Mouse (Mus musculus): Measurements from ENCODE around the gene Nrxn3. TPM values are rescaled to one million over a fixed set of nuclear protein-coding genes. Genes with fewer than 3 reads are reported as not detected.

The Nrxn3 gene
- polyA plus RNA-seq, 1 experiment from 2014 or later, result 29.2 TPM

GRCm38 (mm10) chr12:89181157-89181561 lies 458.5 kb downstream of the Nrxn3 start:
- H3K4me3 ChIP-seq (ENCODE audit: low read depth, low read length), result no peak overlapping the region
- no peak overlapping the region for H3K27ac ChIP-seq (ENCODE audit: low read depth, low read length)
- H3K9ac ChIP-seq (ENCODE audit: low read length), result no peak overlapping the region
- no peaks in the 10 kb centered on the region for H3K27me3 ChIP-seq (ENCODE audit: control insufficient read depth, insufficient read depth, low read length)
- H3K36me3 ChIP-seq (ENCODE audit: control insufficient read depth, insufficient read depth, low read length), result no peaks in the 10 kb centered on the region
- WGBS, result 34% methylated on average over 2 of the region's 2 CpGs
- no peak overlapping the region for H3K4me2 ChIP-seq (ENCODE audit: low read depth)
- H3K4me1 ChIP-seq (ENCODE audit: control insufficient read depth, insufficient read depth, low read length), result peaks cover 8% of the 10 kb centered on the region
- DNase-seq (ENCODE audit: low spot score) (peak; percentile 27), ATAC-seq (ENCODE audit: insufficient read depth, low FRiP score, low TSS enrichment) (no peak)
- no peaks in the 10 kb centered on the region for H3K9me3 ChIP-seq (ENCODE audit: control insufficient read depth, low read length)

- Histone ChIP-seq H3K4me2 (ENCODE audit: low read depth) (no peak overlapping the region), H3K4me1 (ENCODE audit: control insufficient read depth, insufficient read depth, low read length) (no peaks in the 10 kb centered on the region), H3K9me3 (ENCODE audit: control insufficient read depth, low read length) (no peaks in the 10 kb centered on the region), H3K9ac (ENCODE audit: low read length) (no peak overlapping the region), H3K36me3 (ENCODE audit: control insufficient read depth, insufficient read depth, low read length) (no peaks in the 10 kb centered on the region), H3K27ac (ENCODE audit: low read depth, low read length) (no peak overlapping the region), H3K27me3 (ENCODE audit: control insufficient read depth, insufficient read depth, low read length) (no peaks in the 10 kb centered on the region), H3K4me3 (ENCODE audit: low read depth, low read length) (no peak overlapping the region)
- DNase-seq (ENCODE audit: low spot score), result no peak
- no peak for ATAC-seq (ENCODE audit: insufficient read depth, low FRiP score, low TSS enrichment)
- 86% methylated on average over 10 of the region's 10 CpGs for WGBS
Observed at GRCm38 (mm10) chr12:89198764-89199525, 476.3 kb downstream of the Nrxn3 start.

DNA sequence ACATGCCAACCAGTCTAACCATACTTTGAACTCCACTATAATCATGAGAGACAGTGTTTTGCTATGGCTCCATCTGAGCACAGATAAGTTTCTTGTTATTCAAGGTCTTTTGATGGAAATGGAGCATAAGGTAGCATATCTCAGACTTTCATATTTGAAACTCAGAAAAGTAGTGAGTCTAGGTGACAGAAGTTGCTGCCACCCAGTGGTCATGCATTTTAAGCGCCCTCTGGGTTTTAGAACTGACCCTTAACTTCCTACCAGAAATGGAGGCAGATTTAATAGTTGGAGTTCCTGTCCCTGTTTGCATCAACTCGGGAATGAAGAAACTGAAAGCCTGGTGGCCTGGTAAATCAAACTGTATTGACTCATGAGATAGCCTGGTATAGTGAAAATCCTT lies 488.9 kb downstream of the Nrxn3 start:
- WGBS, result 49% methylated on average over 2 of the region's 2 CpGs
- no peaks in the 10 kb centered on the region for H3K27me3 ChIP-seq (ENCODE audit: control insufficient read depth, insufficient read depth, low read length)
- no peak for ATAC-seq (ENCODE audit: insufficient read depth, low FRiP score, low TSS enrichment)

DNA sequence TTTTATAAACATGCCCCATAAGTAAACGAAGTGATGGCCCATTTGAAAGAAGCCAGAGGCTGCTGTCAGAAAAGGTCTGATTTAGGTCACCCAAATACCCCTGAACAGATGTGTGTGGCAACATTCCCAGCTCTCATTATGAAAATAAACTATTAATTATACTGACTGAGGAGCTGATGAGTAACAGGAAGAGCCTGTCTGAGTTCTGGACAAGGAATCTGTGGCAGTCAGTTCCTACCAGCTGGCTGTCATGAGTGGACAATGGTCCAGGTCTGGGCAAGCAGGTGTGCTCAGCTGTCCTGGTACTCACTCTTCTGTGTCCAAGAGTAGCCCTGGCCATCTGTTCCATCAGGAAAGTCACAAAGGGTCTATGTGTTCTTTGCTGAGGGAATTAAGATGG lies 517.1 kb downstream of the Nrxn3 start:
- 52% methylated on average over 1 of the region's 1 CpGs for WGBS
- Histone ChIP-seq H3K27me3 (ENCODE audit: control insufficient read depth, insufficient read depth, low read length) (no peaks in the 10 kb centered on the region), H3K36me3 (ENCODE audit: control insufficient read depth, insufficient read depth, low read length) (no peaks in the 10 kb centered on the region), H3K4me3 (ENCODE audit: low read depth, low read length) (no peak overlapping the region), H3K9ac (ENCODE audit: low read length) (no peak overlapping the region), H3K9me3 (ENCODE audit: control insufficient read depth, low read length) (no peaks in the 10 kb centered on the region), H3K4me2 (ENCODE audit: low read depth) (no peak overlapping the region), H3K4me1 (ENCODE audit: control insufficient read depth, insufficient read depth, low read length) (no peaks in the 10 kb centered on the region), H3K27ac (ENCODE audit: low read depth, low read length) (no peak overlapping the region)
- no peak for ATAC-seq (ENCODE audit: insufficient read depth, low FRiP score, low TSS enrichment)
- DNase-seq (ENCODE audit: low spot score), result no peak

More for the DNA sequence above, 488.9 kb downstream of the Nrxn3 start:
- Histone ChIP-seq H3K4me2 (ENCODE audit: low read depth) (no peak overlapping the region), H3K9me3 (ENCODE audit: control insufficient read depth, low read length) (no peaks in the 10 kb centered on the region), H3K4me1 (ENCODE audit: control insufficient read depth, insufficient read depth, low read length) (no peaks in the 10 kb centered on the region), H3K4me3 (ENCODE audit: low read depth, low read length) (no peak overlapping the region), H3K36me3 (ENCODE audit: control insufficient read depth, insufficient read depth, low read length) (no peaks in the 10 kb centered on the region), H3K9ac (ENCODE audit: low read length) (no peak overlapping the region), H3K27ac (ENCODE audit: low read depth, low read length) (no peak overlapping the region)
- DNase-seq (ENCODE audit: low spot score), result no peak

- H3K9ac ChIP-seq (ENCODE audit: low read length), result no peak overlapping the region
- no peaks in the 10 kb centered on the region for H3K36me3 ChIP-seq (ENCODE audit: control insufficient read depth, insufficient read depth, low read length)
- no peaks in the 10 kb centered on the region for H3K4me1 ChIP-seq (ENCODE audit: control insufficient read depth, insufficient read depth, low read length)
- H3K27ac ChIP-seq (ENCODE audit: low read depth, low read length), result no peak overlapping the region
- ATAC-seq (ENCODE audit: insufficient read depth, low FRiP score, low TSS enrichment) (no peak), DNase-seq (ENCODE audit: low spot score) (no peak)
- H3K4me3 ChIP-seq (ENCODE audit: low read depth, low read length), result no peak overlapping the region
- no peak overlapping the region for H3K4me2 ChIP-seq (ENCODE audit: low read depth)
- no peaks in the 10 kb centered on the region for H3K27me3 ChIP-seq (ENCODE audit: control insufficient read depth, insufficient read depth, low read length)
- no peaks in the 10 kb centered on the region for H3K9me3 ChIP-seq (ENCODE audit: control insufficient read depth, low read length)
Observed at GRCm38 (mm10) chr12:89241554-89241953, 518.9 kb downstream of the Nrxn3 start.

- 60% methylated on average over 1 of the region's 1 CpGs for WGBS
- H3K4me2 ChIP-seq (ENCODE audit: low read depth), result no peak overlapping the region
- no peaks in the 10 kb centered on the region for H3K27me3 ChIP-seq (ENCODE audit: control insufficient read depth, insufficient read depth, low read length)
- H3K36me3 ChIP-seq (ENCODE audit: control insufficient read depth, insufficient read depth, low read length), result no peaks in the 10 kb centered on the region
- DNase-seq (ENCODE audit: low spot score), result no peak
- ATAC-seq (ENCODE audit: insufficient read depth, low FRiP score, low TSS enrichment), result no peak
- H3K9me3 ChIP-seq (ENCODE audit: control insufficient read depth, low read length), result no peaks in the 10 kb centered on the region
- H3K9ac ChIP-seq (ENCODE audit: low read length), result no peak overlapping the region
- no peaks in the 10 kb centered on the region for H3K4me1 ChIP-seq (ENCODE audit: control insufficient read depth, insufficient read depth, low read length)
- no peak overlapping the region for H3K4me3 ChIP-seq (ENCODE audit: low read depth, low read length)
- H3K27ac ChIP-seq (ENCODE audit: low read depth, low read length), result no peak overlapping the region
Observed at GRCm38 (mm10) chr12:89242476-89242875, 519.8 kb downstream of the Nrxn3 start.

DNA sequence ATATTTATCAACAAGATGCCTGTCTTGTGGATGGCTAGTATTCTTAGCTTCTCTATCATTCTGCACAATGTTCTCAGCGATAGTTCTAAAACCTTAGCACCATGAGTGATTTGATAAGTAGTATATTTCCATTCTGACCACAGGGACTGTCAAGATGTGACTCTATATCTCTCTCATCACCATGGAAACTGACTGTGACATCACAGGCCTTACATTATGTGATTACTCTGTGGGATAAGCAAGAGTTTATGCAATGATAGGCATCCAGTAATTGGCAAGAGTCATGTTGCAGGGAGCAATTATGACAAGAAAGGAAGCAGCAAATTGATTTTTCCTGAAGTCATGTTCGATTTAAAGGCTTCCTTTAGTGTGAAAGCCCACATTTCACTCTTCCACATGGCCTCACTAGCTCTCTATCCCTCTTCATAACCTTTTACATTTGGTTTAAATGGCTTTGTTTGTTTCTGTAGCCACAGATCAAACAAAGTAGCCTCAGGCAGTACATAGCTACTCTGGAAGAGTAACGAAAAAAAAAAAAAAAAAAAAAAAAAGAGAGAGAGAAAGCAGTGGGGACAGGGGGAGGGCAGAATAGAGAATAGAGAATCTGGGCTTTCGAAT lies 532.7 kb downstream of the Nrxn3 start:
- no peak for DNase-seq (ENCODE audit: low spot score)
- WGBS, result 76% methylated on average over 4 of the region's 4 CpGs
- no peak for ATAC-seq (ENCODE audit: insufficient read depth, low FRiP score, low TSS enrichment)

GRCm38 (mm10) chr12:89258879-89259278 lies 536.2 kb downstream of the Nrxn3 start:
- WGBS, result 91% methylated on average over 3 of the region's 3 CpGs
- no peaks in the 10 kb centered on the region for H3K27me3 ChIP-seq (ENCODE audit: control insufficient read depth, insufficient read depth, low read length)

More for the DNA sequence above, 532.7 kb downstream of the Nrxn3 start:
- Histone ChIP-seq H3K27me3 (ENCODE audit: control insufficient read depth, insufficient read depth, low read length) (no peaks in the 10 kb centered on the region), H3K4me3 (ENCODE audit: low read depth, low read length) (no peak overlapping the region), H3K4me1 (ENCODE audit: control insufficient read depth, insufficient read depth, low read length) (no peaks in the 10 kb centered on the region), H3K36me3 (ENCODE audit: control insufficient read depth, insufficient read depth, low read length) (no peaks in the 10 kb centered on the region), H3K9me3 (ENCODE audit: control insufficient read depth, low read length) (no peaks in the 10 kb centered on the region), H3K27ac (ENCODE audit: low read depth, low read length) (no peak overlapping the region), H3K9ac (ENCODE audit: low read length) (no peak overlapping the region), H3K4me2 (ENCODE audit: low read depth) (no peak overlapping the region)

DNA sequence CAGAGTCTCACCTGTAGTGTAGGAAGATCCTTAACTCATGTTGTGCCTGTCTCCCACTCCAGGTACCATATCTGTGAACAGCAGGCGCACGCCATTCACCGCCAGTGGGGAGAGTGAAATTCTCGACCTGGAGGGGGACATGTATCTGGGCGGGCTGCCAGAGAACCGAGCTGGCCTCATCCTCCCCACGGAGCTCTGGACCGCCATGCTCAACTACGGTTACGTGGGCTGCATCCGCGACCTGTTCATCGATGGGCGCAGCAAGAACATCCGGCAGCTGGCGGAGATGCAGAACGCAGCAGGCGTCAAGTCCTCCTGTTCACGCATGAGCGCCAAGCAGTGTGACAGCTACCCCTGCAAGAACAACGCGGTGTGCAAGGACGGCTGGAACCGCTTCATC lies 537.4 kb downstream of the Nrxn3 start:
- Histone ChIP-seq H3K9ac (ENCODE audit: low read length) (no peak overlapping the region), H3K4me2 (ENCODE audit: low read depth) (no peak overlapping the region), H3K4me3 (ENCODE audit: low read depth, low read length) (no peak overlapping the region), H3K9me3 (ENCODE audit: control insufficient read depth, low read length) (no peaks in the 10 kb centered on the region), H3K4me1 (ENCODE audit: control insufficient read depth, insufficient read depth, low read length) (no peaks in the 10 kb centered on the region), H3K27me3 (ENCODE audit: control insufficient read depth, insufficient read depth, low read length) (no peaks in the 10 kb centered on the region), H3K36me3 (ENCODE audit: control insufficient read depth, insufficient read depth, low read length) (no peaks in the 10 kb centered on the region), H3K27ac (ENCODE audit: low read depth, low read length) (no peak overlapping the region)
- ATAC-seq (ENCODE audit: insufficient read depth, low FRiP score, low TSS enrichment) (no peak), DNase-seq (ENCODE audit: low spot score) (no peak)
- WGBS, result 90% methylated on average over 24 of the region's 24 CpGs

More at GRCm38 (mm10) chr12:89258879-89259278, 536.2 kb downstream of the Nrxn3 start:
- Histone ChIP-seq H3K4me1 (ENCODE audit: control insufficient read depth, insufficient read depth, low read length) (no peaks in the 10 kb centered on the region), H3K9me3 (ENCODE audit: control insufficient read depth, low read length) (no peaks in the 10 kb centered on the region), H3K36me3 (ENCODE audit: control insufficient read depth, insufficient read depth, low read length) (no peaks in the 10 kb centered on the region), H3K27ac (ENCODE audit: low read depth, low read length) (no peak overlapping the region), H3K4me3 (ENCODE audit: low read depth, low read length) (no peak overlapping the region), H3K4me2 (ENCODE audit: low read depth) (no peak overlapping the region), H3K9ac (ENCODE audit: low read length) (no peak overlapping the region)
- ATAC-seq (ENCODE audit: insufficient read depth, low FRiP score, low TSS enrichment) (no peak), DNase-seq (ENCODE audit: low spot score) (no peak)
